Mouse (Mus musculus) G1E (cell line): ENCODE results near the gene Fbrs. TPM values are rescaled to one million over a fixed set of nuclear protein-coding genes. Genes with fewer than 3 reads are reported as not detected.

Experiments used
- ATAC-seq: 2 replicates; pipeline ENCODE4 v1.8.0; 2016; ENCODE audit warnings: mild to moderate bottlenecking; ENCODE audit not compliant: insufficient number of reproducible peaks, poor library complexity, low FRiP score, severe bottlenecking; ENCODE audit errors: extremely low read depth
- DNase-seq: peaks from one replicate; pipeline ENCODE4 v3.0.0; 2012; ENCODE audit warnings: low spot score
- H3K27me3 ChIP-seq: 2 replicates; pipeline ENCODE4 v1.6.1; 2012; ENCODE audit warnings: mild to moderate bottlenecking, low read length, inconsistent platforms; ENCODE audit not compliant: insufficient read depth
- H3K36me3 ChIP-seq: replicated peaks from 2 replicates; pipeline ENCODE3; 2012; ENCODE audit warnings: mild to moderate bottlenecking, inconsistent platforms
- H3K4me1 ChIP-seq: 2 replicates; pipeline ENCODE4 v1.6.1; 2012; ENCODE audit warnings: low read depth, low read length, inconsistent platforms, mixed read lengths; ENCODE audit not compliant: insufficient read depth
- H3K4me3 ChIP-seq: 2 replicates; pipeline ENCODE4 v1.5.1; 2012; ENCODE audit warnings: low read depth, mild to moderate bottlenecking, inconsistent platforms, low read length, moderate library complexity, mixed read lengths
- H3K9me3 ChIP-seq: replicated peaks from 2 replicates; pipeline ENCODE4 v1.6.1; 2012; ENCODE audit warnings: inconsistent platforms
- CTCF ChIP-seq: IDR thresholded peaks from 2 replicates; pipeline ENCODE4 v1.5.1; 2012; ENCODE audit warnings: low read depth, low read length, inconsistent platforms, mixed read lengths
- GATA1 ChIP-seq: IDR thresholded peaks from 2 replicates; pipeline ENCODE4 v1.6.1; 2012; ENCODE audit warnings: borderline replicate concordance, low read length, inconsistent platforms, mixed read lengths
- GATA2 ChIP-seq: IDR thresholded peaks from 2 replicates; pipeline ENCODE4 v1.6.1; 2012; ENCODE audit warnings: low read depth, low read length, inconsistent platforms, borderline replicate concordance
- POLR2AphosphoS5 ChIP-seq: IDR thresholded peaks from 2 replicates; pipeline ENCODE4 v1.6.1; 2012; ENCODE audit warnings: low read depth, low read length, inconsistent platforms; ENCODE audit not compliant: insufficient replicate concordance
- TAL1 ChIP-seq: conservative IDR thresholded peaks from 2 replicates; pipeline ENCODE4 v1.6.1; 2012; ENCODE audit warnings: low read depth, low read length, inconsistent platforms, mixed read lengths
- polyA plus RNA-seq: library from polyadenylated mRNA; stranded (reverse); fragments of >175 nt; gene quantifications from 2 replicates; pipeline ENCODE4 v1.2.3, GENCODE M21; 2012
- total RNA-seq, 2 experiments: library from RNA; stranded (forward) in 1 of 2; stranded (reverse) in 1 of 2; fragments of 200-1000 nt in 1 of 2; fragments of >200 nt in 1 of 2; fragmentation: Nextera tagmentation in 1 of 2; gene quantifications; 2 replicates each; pipeline ENCODE4 v1.2.3; 2014 to 2017

Fbrs gene
- total and polyA plus RNA-seq, 3 experiments: 13.5 to 457 (median 289) TPM

- DNase-seq (peak; percentile 29), ATAC-seq (no peak)
- no peak for TF ChIP-seq CTCF
- peaks cover 13% of the 10 kb centered on the region for H3K9me3 ChIP-seq
- no peaks in the 10 kb centered on the region for H3K27me3 ChIP-seq
- peak overlapping the region; percentile 81 for H3K4me3 ChIP-seq
- H3K36me3 ChIP-seq: peaks cover 62% of the 10 kb centered on the region
- H3K4me1 ChIP-seq: peaks cover 25% of the 10 kb centered on the region
Measured at GRCm38 (mm10) chr7:127470011-127470715, 8.8 kb upstream of the Fbrs start.

GRCm38 (mm10) chr7:127470743-127471645 is 8.0 kb upstream of the Fbrs start:
- Histone ChIP-seq H3K9me3 (peaks cover 13% of the 10 kb centered on the region), H3K4me1 (peaks cover 33% of the 10 kb centered on the region), H3K4me3 (peak overlapping the region; percentile 81), H3K36me3 (peaks cover 62% of the 10 kb centered on the region), H3K27me3 (no peaks in the 10 kb centered on the region)
- no peak for TF ChIP-seq CTCF
- TF ChIP-seq POLR2AphosphoS5: no peak
- no peak for TF ChIP-seq TAL1
- TF ChIP-seq GATA1: no peak
- no peak for TF ChIP-seq GATA2
- ATAC-seq: peak; percentile 86
- DNase-seq: peak; percentile 90

GRCm38 (mm10) chr7:127471646-127472010 is 7.4 kb upstream of the Fbrs start:
- peaks cover 39% of the 10 kb centered on the region for H3K4me1 ChIP-seq
- H3K36me3 ChIP-seq: peaks cover 65% of the 10 kb centered on the region
- TF ChIP-seq GATA1 (no peak), GATA2 (no peak), TAL1 (no peak), CTCF (no peak), POLR2AphosphoS5 (no peak)
- ATAC-seq (no peak), DNase-seq (peak; percentile 50)
- H3K27me3 ChIP-seq: no peaks in the 10 kb centered on the region
- peak overlapping the region; percentile 81 for H3K4me3 ChIP-seq
- peaks cover 13% of the 10 kb centered on the region for H3K9me3 ChIP-seq

- peaks cover 13% of the 10 kb centered on the region for H3K9me3 ChIP-seq
- peaks cover 66% of the 10 kb centered on the region for H3K36me3 ChIP-seq
- H3K4me3 ChIP-seq: peak overlapping the region; percentile 81
- DNase-seq (no peak), ATAC-seq (no peak)
- no peak for TF ChIP-seq GATA2
- TF ChIP-seq POLR2AphosphoS5: no peak
- TF ChIP-seq GATA1: no peak
- no peak for TF ChIP-seq TAL1
- no peak for TF ChIP-seq CTCF
- no peaks in the 10 kb centered on the region for H3K27me3 ChIP-seq
- peaks cover 43% of the 10 kb centered on the region for H3K4me1 ChIP-seq
Measured at GRCm38 (mm10) chr7:127472060-127472459, 6.9 kb upstream of the Fbrs start.

GRCm38 (mm10) chr7:127473705-127474104 is 5.3 kb upstream of the Fbrs start:
- H3K4me3 ChIP-seq: no peak overlapping the region
- H3K36me3 ChIP-seq: peaks cover 53% of the 10 kb centered on the region
- H3K9me3 ChIP-seq: peaks cover 4% of the 10 kb centered on the region
- no peaks in the 10 kb centered on the region for H3K27me3 ChIP-seq
- no peak for DNase-seq
- ATAC-seq: no peak
- TF ChIP-seq GATA1 (no peak), TAL1 (no peak), GATA2 (no peak), POLR2AphosphoS5 (no peak), CTCF (no peak)
- H3K4me1 ChIP-seq: peaks cover 47% of the 10 kb centered on the region

GRCm38 (mm10) chr7:127474378-127475070 is 4.5 kb upstream of the Fbrs start:
- TF ChIP-seq GATA1 (no peak), CTCF (no peak), GATA2 (no peak), POLR2AphosphoS5 (no peak), TAL1 (no peak)
- ATAC-seq (no peak), DNase-seq (no peak)
- no peaks in the 10 kb centered on the region for H3K9me3 ChIP-seq
- peaks cover 51% of the 10 kb centered on the region for H3K36me3 ChIP-seq
- H3K4me1 ChIP-seq: peaks cover 50% of the 10 kb centered on the region
- no peaks in the 10 kb centered on the region for H3K27me3 ChIP-seq
- H3K4me3 ChIP-seq: no peak overlapping the region
